Mouse (Mus musculus): ENCODE measurements around the gene Tead4.
A peak's percentile ranks its signal among the peaks of the same experiment; 100 is the strongest.

DNA sequence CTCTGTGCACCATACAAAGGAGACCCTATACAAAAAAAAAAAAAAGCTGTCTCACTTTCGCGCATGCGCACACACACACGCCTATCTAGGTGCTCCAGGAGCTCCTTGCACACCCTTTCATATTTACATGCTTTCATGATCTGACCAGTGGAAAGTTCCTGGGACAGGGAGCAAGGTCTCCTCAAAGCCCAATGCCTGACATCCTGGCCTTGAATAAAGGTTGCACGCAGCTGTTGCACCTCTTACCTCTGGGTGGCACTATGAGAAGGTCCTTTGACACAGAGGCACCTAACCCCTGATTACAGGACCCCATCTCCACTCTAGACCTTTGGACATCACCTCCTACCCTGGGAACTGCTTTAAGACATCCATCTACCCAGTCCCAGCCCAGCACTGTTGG lies 121.4 kb downstream of the Tead4 start:
- peak; percentile 70 for TF ChIP-seq CTCF (IDR thresholded peaks at IDR 0.05; ENCODE audit: low read depth, low read length)
- TF ChIP-seq EP300 (IDR thresholded peaks at IDR 0.05; ENCODE audit: insufficient read depth, low read depth, low read length): no peak
- no peak for TF ChIP-seq POLR2A (IDR thresholded peaks at IDR 0.05; ENCODE audit: insufficient read depth, low read length)

All from ES-Bruce4 (cell line).